Mouse (Mus musculus) kidney, adult 2 months (tissue): ENCODE measurements around the gene Rnasel. TPM values are rescaled to one million over a fixed set of nuclear protein-coding genes. Genes with fewer than 3 reads are reported as not detected.
A peak's percentile ranks its signal among the peaks of the same experiment; 100 is the strongest.

ENCODE experiments used
- DNase-seq: peaks from one replicate; pipeline ENCODE4 v3.0.0; 2021
- H3K27ac ChIP-seq: fragments of 200-500 bp; 2 replicates; pipeline ENCODE4 v1.5.1; 2012; ENCODE audit warnings: low read depth, low read length, control low read depth, inconsistent platforms; ENCODE audit not compliant: insufficient read depth
- H3K27me3 ChIP-seq: fragments of 200-500 bp; replicated peaks from 2 replicates; pipeline ENCODE4 v1.6.1; 2012; ENCODE audit warnings: mild to moderate bottlenecking, moderate library complexity, low read length, inconsistent platforms; ENCODE audit not compliant: control insufficient read depth, insufficient read depth
- H3K36me3 ChIP-seq: fragments of 200-500 bp; 2 replicates; pipeline ENCODE4 v1.6.1; 2012; ENCODE audit warnings: mild to moderate bottlenecking, moderate library complexity, low read length, inconsistent platforms; ENCODE audit not compliant: control insufficient read depth, insufficient read depth
- H3K4me1 ChIP-seq: fragments of 200-500 bp; 2 replicates; pipeline ENCODE4 v1.6.1; 2011; ENCODE audit warnings: low read length; ENCODE audit not compliant: control insufficient read depth, insufficient read depth
- H3K4me3 ChIP-seq: fragments of 200-500 bp; 2 replicates; pipeline ENCODE4 v1.5.1; 2011; ENCODE audit warnings: mild to moderate bottlenecking, low read depth, low read length, control low read depth; ENCODE audit not compliant: insufficient read depth
- CTCF ChIP-seq: fragments of 200-500 bp; conservative IDR thresholded peaks from 2 replicates; pipeline ENCODE4 v1.5.1; 2011; ENCODE audit warnings: low read depth, mild to moderate bottlenecking, control low read depth, low read length, moderate library complexity, mixed read lengths; ENCODE audit not compliant: insufficient read depth, insufficient read length
- POLR2A ChIP-seq: fragments of 200-500 bp; IDR thresholded peaks from one replicate; pipeline ENCODE4 v1.6.1; 2011; ENCODE audit warnings: low read depth, low read length, control low read depth
- WGBS: fragments of 180-500 bp; shearing (Covaris S2); methylation state at CpG from one replicate; pipeline ENCODE4 v1.1.7; 2018; 5-methylcytosine and 5-hydroxymethylcytosine counted together
- polyA plus RNA-seq: library from polyadenylated mRNA; depleted of rRNA; stranded (reverse); fragments of >200 nt; gene quantifications from 2 replicates; pipeline ENCODE4 v1.2.3, GENCODE M21; 2012; rRNA removed

The Rnasel gene
- 2.4 and 3.4 TPM in 2 replicates for polyA plus RNA-seq

DNA sequence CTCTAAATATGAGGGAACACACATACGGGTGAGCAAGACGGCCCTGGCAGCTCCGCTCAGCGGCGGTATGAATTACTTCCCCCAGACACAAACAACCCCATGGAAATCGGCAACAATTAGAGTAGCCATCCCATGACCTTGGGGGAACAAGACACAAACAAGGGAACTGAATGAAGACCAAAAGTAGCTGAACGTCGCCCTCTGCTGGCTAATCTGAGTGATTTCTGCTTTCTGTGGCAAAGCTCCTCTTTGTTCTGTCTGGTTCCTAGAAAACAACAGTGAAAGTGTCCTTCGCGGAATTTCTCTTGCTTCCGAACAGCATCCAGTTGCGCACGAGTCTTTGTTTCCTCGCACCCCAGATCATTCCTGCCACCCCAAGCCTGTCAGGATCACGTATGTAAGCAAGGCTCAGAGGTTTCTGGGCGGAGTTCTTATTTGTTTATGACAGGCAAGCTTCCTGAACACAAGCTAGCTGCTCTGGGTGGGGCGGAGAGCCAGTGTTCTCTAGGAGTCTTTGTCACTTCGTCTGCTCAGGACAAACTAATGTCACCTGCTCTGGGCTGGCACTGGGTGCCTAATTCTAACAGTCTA lies at the start of gene Rnasel:
Gene Rnasel, plus strand, starts transcription at position 216 of the 591 bp plus-strand sequence.
- WGBS = 2% methylated on average over 18 of the region's 18 CpGs
- Histone ChIP-seq H3K4me1 (0 out of 2 replicates have a peak, but pooled peaks cover 3% of the 10 kb centered on the region), H3K27ac (peak within 1 kb of the TSS; percentile 53; the same call in 1 of the 2 replicates), H3K4me3 (peak within 1 kb of the TSS; percentile 57), H3K27me3 (no peaks in the 10 kb centered on the region), H3K36me3 (no peaks in the 10 kb centered on the region)
- TF ChIP-seq CTCF = peak; percentile 69
- no peak for TF ChIP-seq POLR2A
- DNase-seq = peak; percentile 78

DNA sequence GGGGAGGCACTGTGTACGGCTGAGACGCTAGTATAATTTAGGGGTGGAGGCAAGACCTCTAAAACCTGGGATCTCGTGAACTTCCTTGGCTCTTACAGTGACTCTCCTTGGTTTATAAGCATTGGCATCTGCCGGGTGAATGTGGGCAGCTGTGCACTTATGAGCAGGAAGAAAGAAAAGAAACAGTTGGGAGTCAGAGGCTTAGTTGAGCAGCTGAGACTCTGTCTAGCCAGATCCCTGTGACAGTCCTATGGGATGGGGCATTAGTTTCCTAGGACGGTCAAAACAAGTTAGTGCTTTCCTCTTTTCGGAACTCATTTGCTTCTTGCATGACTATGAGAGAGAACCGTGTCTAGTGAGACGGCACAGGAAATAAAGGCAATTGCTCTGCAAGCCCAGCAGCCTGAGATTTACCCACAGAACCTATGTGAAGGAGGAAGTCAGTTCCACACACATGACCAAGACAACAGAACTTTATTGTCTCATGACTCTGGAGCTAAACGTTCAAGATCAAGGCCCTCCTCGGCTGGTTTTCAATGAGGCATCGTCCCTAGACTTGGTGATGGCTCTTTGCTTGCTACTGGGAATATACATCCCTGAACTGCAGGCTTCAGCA lies 48.7 kb upstream of the Rnasel start:
- H3K36me3 ChIP-seq = no peaks in the 10 kb centered on the region
- no peak overlapping the region for H3K4me3 ChIP-seq
- no peak for TF ChIP-seq CTCF
- no peak for TF ChIP-seq POLR2A
- DNase-seq = no peak
- 81% methylated on average over 11 of the region's 11 CpGs for WGBS
- no peak overlapping the region for H3K27ac ChIP-seq
- no peaks in the 10 kb centered on the region for H3K4me1 ChIP-seq
- H3K27me3 ChIP-seq = no peaks in the 10 kb centered on the region; the same call in 1 of the 2 replicates

DNA sequence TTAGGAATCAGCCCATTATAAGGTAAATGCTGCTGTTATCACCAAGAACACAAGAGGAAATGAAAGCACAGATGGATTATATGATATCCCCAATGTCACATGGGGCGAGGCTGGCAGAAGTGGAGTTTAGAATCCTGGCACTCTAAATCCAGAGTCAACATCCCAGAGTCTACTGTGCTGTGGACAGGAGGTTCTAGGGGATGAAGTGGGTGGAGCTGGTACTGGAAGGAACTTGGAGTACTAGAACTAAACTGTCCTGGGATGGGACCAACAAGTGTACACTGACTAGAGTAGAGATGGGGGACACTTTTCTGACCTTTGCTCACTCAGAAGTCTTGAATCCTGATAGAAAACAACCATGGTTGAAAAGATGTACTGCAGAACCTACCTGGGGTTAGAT lies 47.8 kb upstream of the Rnasel start:
- Histone ChIP-seq H3K27ac (no peak overlapping the region), H3K4me1 (no peaks in the 10 kb centered on the region), H3K4me3 (no peak overlapping the region), H3K27me3 (no peaks in the 10 kb centered on the region; the same call in 1 of the 2 replicates), H3K36me3 (no peaks in the 10 kb centered on the region)
- DNase-seq = no peak
- WGBS = 89% methylated on average over 1 of the region's 1 CpGs
- TF ChIP-seq CTCF (no peak), POLR2A (no peak)

DNA sequence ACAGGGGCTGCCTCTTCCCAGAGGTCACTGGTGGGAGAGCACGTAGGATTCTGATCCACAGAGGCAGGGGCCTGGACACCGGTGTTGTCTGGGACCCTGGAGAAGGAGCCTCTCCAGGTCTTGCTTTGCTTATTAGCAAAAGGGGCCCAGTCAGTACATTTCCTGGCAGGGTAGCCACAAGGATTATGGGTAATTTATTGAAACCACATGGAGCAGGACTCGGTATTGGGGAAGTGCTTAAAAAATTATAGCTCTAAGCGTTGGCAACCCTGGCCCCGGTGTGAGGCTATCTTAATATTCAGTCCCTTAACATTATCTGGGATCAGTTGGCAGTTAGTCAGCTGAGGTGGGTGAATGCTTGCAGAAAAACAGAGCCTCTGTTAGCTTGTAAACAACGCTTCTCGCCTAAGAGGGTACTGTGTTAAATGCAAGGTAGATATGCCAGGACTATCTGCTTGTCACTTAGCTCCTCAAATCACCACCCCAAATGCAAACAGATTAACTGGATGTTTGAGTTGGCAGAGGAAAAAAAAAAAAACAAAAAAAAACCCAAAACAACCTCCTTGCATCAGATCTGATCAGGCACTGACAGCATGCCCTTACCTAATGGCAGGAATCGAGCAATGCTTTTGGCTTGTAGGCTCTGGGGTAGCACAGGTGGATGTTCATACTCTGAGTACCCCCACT lies 46.9 kb upstream of the Rnasel start:
- TF ChIP-seq POLR2A = no peak
- TF ChIP-seq CTCF = no peak
- Histone ChIP-seq H3K4me3 (no peak overlapping the region), H3K36me3 (no peaks in the 10 kb centered on the region), H3K27me3 (no peaks in the 10 kb centered on the region; the same call in 1 of the 2 replicates), H3K4me1 (no peaks in the 10 kb centered on the region), H3K27ac (no peak overlapping the region)
- 85% methylated on average over 8 of the region's 8 CpGs for WGBS
- DNase-seq = no peak

DNA sequence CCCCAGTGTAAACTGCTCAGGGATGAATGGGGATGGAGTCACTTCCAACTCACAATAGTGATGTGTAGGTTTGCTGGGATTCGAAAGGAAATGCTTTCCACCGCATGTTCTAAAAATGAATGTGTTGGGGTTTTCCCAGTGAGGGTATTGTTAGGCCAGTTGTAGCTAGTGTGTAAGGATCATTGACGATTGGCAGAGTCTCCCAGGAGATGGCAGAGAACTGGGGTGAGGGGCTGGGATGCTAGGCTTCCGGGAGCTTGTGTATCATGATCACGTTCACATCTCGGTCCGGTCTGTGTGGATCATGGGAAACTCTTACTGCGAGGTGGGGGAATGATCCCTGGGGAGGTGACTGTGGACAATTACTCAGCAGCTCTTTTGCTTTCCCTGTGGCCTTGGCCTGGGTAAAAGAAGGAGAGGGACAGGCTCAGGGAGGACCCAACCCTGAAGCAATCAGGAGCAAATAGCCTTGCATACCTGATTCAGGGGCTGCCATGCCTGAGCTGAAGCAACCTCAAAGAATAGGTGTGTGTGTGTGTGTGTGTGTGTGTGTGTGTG lies 46.3 kb upstream of the Rnasel start:
- Histone ChIP-seq H3K36me3 (no peaks in the 10 kb centered on the region), H3K27me3 (no peaks in the 10 kb centered on the region; the same call in 1 of the 2 replicates), H3K27ac (no peak overlapping the region), H3K4me1 (no peaks in the 10 kb centered on the region), H3K4me3 (no peak overlapping the region)
- no peak for DNase-seq
- whole genome bisulfite sequencing = 82% methylated on average over 8 of the region's 8 CpGs
- TF ChIP-seq CTCF (no peak), POLR2A (no peak)

DNA sequence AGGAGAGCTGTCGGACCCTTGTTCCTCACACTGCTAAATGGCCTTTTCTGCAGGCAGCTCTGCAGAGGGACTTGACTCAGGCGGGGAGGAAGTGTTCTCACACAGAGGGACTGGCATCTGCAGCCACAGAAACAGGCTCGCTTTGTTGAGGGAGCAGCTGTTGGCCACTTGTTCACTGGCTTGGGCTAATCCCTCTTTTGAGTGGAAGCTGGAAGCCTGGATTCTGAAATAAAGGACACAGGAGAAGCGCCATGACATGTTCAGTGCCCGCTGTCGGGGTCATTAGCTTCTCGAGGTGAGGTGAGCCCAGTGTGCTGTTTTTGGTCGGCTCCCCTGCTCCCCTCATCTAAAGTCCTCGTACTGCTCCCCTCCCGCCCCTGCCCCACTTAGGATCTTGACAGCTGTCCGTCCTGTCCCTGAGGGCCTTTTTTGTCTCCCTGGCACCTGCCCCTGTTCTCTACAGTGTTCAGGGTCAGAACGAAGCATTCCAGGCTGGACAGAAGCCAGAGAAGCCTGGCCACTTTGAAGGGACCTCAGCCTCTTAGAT lies 45.7 kb upstream of the Rnasel start:
- Histone ChIP-seq H3K27ac (no peak overlapping the region), H3K27me3 (no peaks in the 10 kb centered on the region; the same call in 1 of the 2 replicates), H3K4me1 (no peaks in the 10 kb centered on the region), H3K36me3 (no peaks in the 10 kb centered on the region), H3K4me3 (no peak overlapping the region)
- WGBS = 50% methylated on average over 12 of the region's 12 CpGs
- no peak for TF ChIP-seq POLR2A
- TF ChIP-seq CTCF = no peak
- DNase-seq = no peak

DNA sequence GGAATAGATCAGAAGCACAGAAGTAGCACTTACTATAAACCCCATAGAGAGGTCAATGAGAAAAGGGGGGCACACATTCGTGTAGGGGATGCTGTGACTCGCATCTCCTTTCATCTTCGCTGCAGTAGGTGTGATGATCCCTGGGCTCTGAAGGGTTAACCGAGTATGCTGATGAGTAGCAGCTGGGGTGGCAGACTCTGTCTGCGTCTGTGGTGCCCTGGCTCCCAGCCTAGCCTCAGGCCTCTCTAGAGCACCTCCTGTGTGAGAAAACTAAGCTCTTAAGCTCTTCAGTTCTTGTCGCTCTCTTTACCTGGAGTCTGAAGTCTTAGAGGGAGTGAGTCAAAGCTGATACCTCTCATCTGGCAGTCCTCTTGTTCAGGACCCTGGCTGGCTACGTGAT lies 45.1 kb upstream of the Rnasel start:
- Histone ChIP-seq H3K27me3 (no peaks in the 10 kb centered on the region; the same call in 1 of the 2 replicates), H3K36me3 (no peaks in the 10 kb centered on the region), H3K27ac (no peak overlapping the region), H3K4me1 (no peaks in the 10 kb centered on the region), H3K4me3 (no peak overlapping the region)
- DNase-seq = no peak
- 53% methylated on average over 7 of the region's 7 CpGs for WGBS
- TF ChIP-seq POLR2A (no peak), CTCF (no peak)
